Mouse (Mus musculus) neural tube, embryonic 11.5 days (tissue): ENCODE measurements around the gene Mettl27. TPM values are rescaled to one million over a fixed set of nuclear protein-coding genes. Genes with fewer than 3 reads are reported as not detected.
A peak's percentile ranks its signal among the peaks of the same experiment; 100 is the strongest.

ENCODE experiments used
- ATAC-seq: fragments of 200-750 bp; cut with Nextera tagmentation; 2 replicates; pipeline ENCODE4 v1.8.0; 2017; ENCODE audit warnings: moderate number of reproducible peaks, mild to moderate bottlenecking, moderate TSS enrichment, moderate library complexity; ENCODE audit not compliant: insufficient read depth, low FRiP score, low TSS enrichment
- DNase-seq: peaks from one replicate; pipeline ENCODE4 v3.0.0-alpha.2; 2015; ENCODE audit warnings: low spot score
- H3K27ac ChIP-seq: fragments of 300-500 bp; sonication (generic); 2 replicates; pipeline ENCODE4 v1.5.1; 2014; ENCODE audit warnings: low read depth, mild to moderate bottlenecking, low read length
- H3K27me3 ChIP-seq: fragments of 300-500 bp; sonication (generic); 2 replicates; pipeline ENCODE4 v1.6.1; 2014; ENCODE audit warnings: mild to moderate bottlenecking, low read length, mixed read lengths; ENCODE audit not compliant: control insufficient read depth, insufficient read depth
- H3K36me3 ChIP-seq: fragments of 300-500 bp; sonication (generic); 2 replicates; pipeline ENCODE4 v1.6.1; 2014; ENCODE audit warnings: mild to moderate bottlenecking, low read length, moderate library complexity, mixed read lengths; ENCODE audit not compliant: control insufficient read depth, insufficient read depth
- H3K4me1 ChIP-seq: fragments of 300-500 bp; sonication (generic); 2 replicates; pipeline ENCODE4 v1.6.1; 2014; ENCODE audit warnings: low read length, mixed read lengths; ENCODE audit not compliant: control insufficient read depth, insufficient read depth
- H3K4me2 ChIP-seq: fragments of 300-500 bp; sonication (generic); 2 replicates; pipeline ENCODE4 v1.6.1; 2014; ENCODE audit warnings: low read depth, mild to moderate bottlenecking, moderate library complexity
- H3K4me3 ChIP-seq: fragments of 300-500 bp; sonication (generic); 2 replicates; pipeline ENCODE4 v1.5.1; 2014; ENCODE audit warnings: low read depth, low read length
- H3K9ac ChIP-seq: fragments of 300-500 bp; sonication (generic); 2 replicates; pipeline ENCODE4 v1.6.1; 2014; ENCODE audit warnings: mild to moderate bottlenecking, low read length
- H3K9me3 ChIP-seq: fragments of 300-500 bp; sonication (generic); 2 replicates; pipeline ENCODE4 v1.6.1; 2016; ENCODE audit warnings: low read length; ENCODE audit not compliant: control insufficient read depth
- WGBS: fragments of 180-500 bp; shearing (Covaris S2); extraction: QIAGEN DNeasy Blood & Tissue Kit; methylation state at CpG from one replicate; pipeline ENCODE4 v1.1.7; 2014; 5-methylcytosine and 5-hydroxymethylcytosine counted together
- polyA plus RNA-seq: library from polyadenylated mRNA; unstranded; fragments of >200 nt; fragmentation: Nextera tagmentation; extraction: Ambion mirVana; gene quantifications from 2 replicates; pipeline ENCODE4 v1.2.1, GENCODE M21; 2014

The Mettl27 gene
- polyA plus RNA-seq, 1 experiment from 2014 or later = 8.7 TPM

GRCm38 (mm10) chr5:134942740-134943139, 10.6 kb downstream of the Mettl27 start:
- no peak overlapping the region for H3K4me3 ChIP-seq
- H3K9me3 ChIP-seq = no peaks in the 10 kb centered on the region
- H3K36me3 ChIP-seq = no peaks in the 10 kb centered on the region
- no peak overlapping the region for H3K27ac ChIP-seq
- DNase-seq (no peak), ATAC-seq (no peak)
- H3K9ac ChIP-seq = no peak overlapping the region
- no peaks in the 10 kb centered on the region; the same call in 1 of the 2 replicates for H3K4me1 ChIP-seq
- no peak overlapping the region for H3K4me2 ChIP-seq
- 82% methylated on average over 2 of the region's 2 CpGs for WGBS
- H3K27me3 ChIP-seq = peaks cover 22% of the 10 kb centered on the region

DNA sequence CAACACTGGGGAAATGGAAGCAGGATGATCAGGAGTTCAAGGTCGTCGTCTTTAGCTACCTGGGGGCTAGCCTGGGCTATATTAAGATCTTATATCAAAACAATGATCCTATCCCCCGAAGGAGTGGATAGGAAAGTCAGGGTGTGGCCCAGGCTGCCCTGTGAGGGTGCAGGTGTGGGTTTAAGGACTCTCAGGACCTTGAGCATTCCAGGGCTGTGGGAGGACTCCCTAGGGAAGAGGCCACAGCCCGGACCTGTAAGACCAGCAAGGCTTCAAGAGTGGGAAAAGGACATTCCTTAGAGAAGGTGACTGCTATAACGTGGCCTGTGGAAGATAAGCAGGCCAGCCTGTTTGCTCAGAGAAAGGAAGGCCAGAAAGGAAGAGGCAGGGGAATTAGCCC, 12.0 kb downstream of the Mettl27 start:
- DNase-seq = no peak
- Histone ChIP-seq H3K9me3 (no peaks in the 10 kb centered on the region), H3K27ac (no peak overlapping the region)

DNA sequence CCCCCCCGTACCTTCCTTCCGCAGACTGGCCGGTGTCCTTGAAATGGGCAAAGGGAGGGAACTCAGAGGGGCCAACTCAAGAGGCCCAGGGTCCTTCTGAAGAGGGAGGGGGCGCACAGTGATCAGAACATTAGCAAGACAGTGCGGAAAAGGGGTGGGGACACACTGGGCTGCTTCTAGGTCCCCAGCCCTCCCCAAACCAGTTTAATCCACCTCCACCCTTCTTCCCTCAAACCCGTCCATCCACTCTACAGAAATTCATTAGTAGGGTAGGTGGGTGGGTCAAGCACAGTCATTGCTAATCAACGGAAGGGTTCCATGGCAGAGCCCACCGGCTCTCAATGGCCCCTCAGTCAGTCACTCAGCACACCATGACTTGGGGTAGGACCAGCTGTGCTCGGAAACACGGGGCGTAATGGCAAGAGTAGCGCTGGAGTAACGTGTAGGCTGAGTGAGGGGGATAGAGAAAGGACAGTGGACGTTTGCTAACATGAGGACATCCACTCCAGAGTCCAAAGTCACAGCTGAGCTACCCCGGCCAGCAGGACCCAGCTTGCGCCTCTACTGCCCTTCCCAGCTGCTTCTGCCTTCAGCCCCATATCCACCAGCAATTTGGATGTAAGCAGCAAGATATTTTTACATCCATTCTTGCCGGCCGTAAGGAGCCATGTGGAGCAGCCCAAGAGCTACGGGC, 13.2 kb downstream of the Mettl27 start:
- Histone ChIP-seq H3K4me2 (no peak overlapping the region), H3K4me1 (no peaks in the 10 kb centered on the region; the same call in 1 of the 2 replicates), H3K27me3 (peaks cover 22% of the 10 kb centered on the region), H3K36me3 (no peaks in the 10 kb centered on the region), H3K27ac (no peak overlapping the region), H3K4me3 (no peak overlapping the region), H3K9me3 (no peaks in the 10 kb centered on the region), H3K9ac (no peak overlapping the region)
- DNase-seq (no peak), ATAC-seq (no peak)
- WGBS = 39% methylated on average over 17 of the region's 19 CpGs

More for the DNA sequence above, 12.0 kb downstream of the Mettl27 start:
- Histone ChIP-seq H3K4me2 (no peak overlapping the region), H3K27me3 (peaks cover 22% of the 10 kb centered on the region), H3K4me3 (no peak overlapping the region), H3K4me1 (no peaks in the 10 kb centered on the region; the same call in 1 of the 2 replicates), H3K9ac (no peak overlapping the region), H3K36me3 (no peaks in the 10 kb centered on the region)
- 78% methylated on average over 5 of the region's 5 CpGs for WGBS
- no peak for ATAC-seq

DNA sequence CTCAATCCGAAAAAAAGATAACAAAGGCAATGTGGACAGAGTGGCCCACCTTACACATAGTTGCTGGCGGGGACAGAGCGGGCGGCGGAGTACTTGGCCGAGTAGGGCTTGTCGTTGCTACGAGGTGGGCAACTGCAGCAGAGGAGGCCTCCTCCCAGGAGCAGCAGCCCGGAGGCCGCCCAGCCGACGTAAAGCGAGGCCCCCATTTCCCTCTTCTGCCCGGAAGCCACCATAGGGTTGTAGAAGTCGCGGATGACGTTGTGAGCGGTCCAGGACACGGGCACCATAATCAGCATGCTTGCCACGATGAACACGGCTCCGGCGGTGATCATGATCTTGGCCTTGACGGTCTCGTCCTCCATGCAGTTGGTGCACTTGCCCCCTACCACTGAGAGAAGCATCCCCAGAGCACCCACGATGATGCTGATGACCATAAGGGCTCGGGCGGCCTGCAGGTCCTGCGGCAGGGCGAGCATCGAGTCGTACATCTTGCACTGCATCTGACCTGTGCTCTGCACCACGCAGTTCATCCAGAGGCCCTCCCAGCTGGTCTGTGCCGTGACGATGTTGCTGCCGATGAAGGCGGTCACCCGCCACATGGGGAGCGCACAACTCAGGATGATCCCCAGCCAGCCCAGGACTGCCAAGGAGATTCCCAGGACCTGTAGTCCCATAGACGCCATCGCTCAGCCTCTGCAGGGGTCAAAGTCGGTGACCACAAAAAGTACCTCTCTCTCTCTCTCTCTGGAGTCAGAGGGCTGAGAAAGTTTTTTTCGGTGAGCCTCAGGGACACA, 14.1 kb downstream of the Mettl27 start:
- DNase-seq (no peak), ATAC-seq (no peak)
- Histone ChIP-seq H3K27ac (no peak overlapping the region), H3K36me3 (no peaks in the 10 kb centered on the region), H3K27me3 (peaks cover 22% of the 10 kb centered on the region), H3K4me3 (no peak overlapping the region), H3K4me2 (peak overlapping the region; percentile 10; the same call in 1 of the 2 replicates), H3K9ac (no peak overlapping the region), H3K9me3 (no peaks in the 10 kb centered on the region), H3K4me1 (no peaks in the 10 kb centered on the region; the same call in 1 of the 2 replicates)
- WGBS = 14% methylated on average over 43 of the region's 43 CpGs

DNA sequence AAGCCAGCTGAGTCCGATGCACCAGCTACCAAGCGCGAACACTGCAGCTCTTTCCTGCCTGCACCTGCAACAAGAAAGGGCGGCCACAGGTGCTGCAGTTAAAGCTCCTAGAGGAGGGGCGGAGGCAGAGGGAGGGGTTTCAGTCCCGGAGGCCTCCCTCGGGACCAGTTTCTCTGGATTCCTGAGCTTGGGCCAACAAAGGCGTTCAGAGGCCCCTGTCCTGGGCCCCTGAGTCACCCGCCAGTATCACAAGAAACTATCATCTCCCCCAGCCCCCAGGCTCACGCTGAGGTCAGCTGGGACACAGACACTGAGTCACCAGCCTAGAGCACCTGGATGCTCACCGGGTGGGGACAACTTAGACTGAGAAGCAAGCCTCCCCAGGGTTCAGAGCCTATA, 14.7 kb downstream of the Mettl27 start, which contains the start of gene Cldn4:
Gene Cldn4 (minus strand): TSS at position 78 of the 399 bp plus-strand sequence.
- H3K4me3 ChIP-seq = no peak within 1 kb of the TSS
- DNase-seq (no peak), ATAC-seq (no peak)
- H3K36me3 ChIP-seq = no peaks in the 10 kb centered on the region
- H3K9me3 ChIP-seq = no peaks in the 10 kb centered on the region
- H3K4me2 ChIP-seq = peak within 1 kb of the TSS; percentile 10; the same call in 1 of the 2 replicates
- no peaks in the 10 kb centered on the region; the same call in 1 of the 2 replicates for H3K4me1 ChIP-seq
- no peak within 1 kb of the TSS for H3K27ac ChIP-seq
- no peak within 1 kb of the TSS for H3K9ac ChIP-seq
- 7% methylated on average over 11 of the region's 11 CpGs for WGBS
- peaks cover 22% of the 10 kb centered on the region for H3K27me3 ChIP-seq

GRCm38 (mm10) chr5:134947420-134948084, 15.4 kb downstream of the Mettl27 start:
- Histone ChIP-seq H3K27ac (no peak overlapping the region), H3K27me3 (peaks cover 22% of the 10 kb centered on the region), H3K9me3 (no peaks in the 10 kb centered on the region), H3K4me1 (no peaks in the 10 kb centered on the region; the same call in 1 of the 2 replicates), H3K36me3 (no peaks in the 10 kb centered on the region), H3K4me3 (no peak overlapping the region), H3K4me2 (no peak overlapping the region), H3K9ac (no peak overlapping the region)
- 53% methylated on average over 5 of the region's 5 CpGs for WGBS
- ATAC-seq = no peak
- no peak for DNase-seq

GRCm38 (mm10) chr5:134948085-134948439, 15.9 kb downstream of the Mettl27 start:
- ATAC-seq (no peak), DNase-seq (no peak)
- H3K36me3 ChIP-seq = no peaks in the 10 kb centered on the region
- WGBS = 70% methylated on average over 4 of the region's 4 CpGs
- H3K4me3 ChIP-seq = no peak overlapping the region
- no peaks in the 10 kb centered on the region; the same call in 1 of the 2 replicates for H3K4me1 ChIP-seq
- peaks cover 22% of the 10 kb centered on the region for H3K27me3 ChIP-seq
- H3K9me3 ChIP-seq = no peaks in the 10 kb centered on the region
- no peak overlapping the region for H3K4me2 ChIP-seq
- H3K27ac ChIP-seq = no peak overlapping the region
- no peak overlapping the region for H3K9ac ChIP-seq

- no peak overlapping the region for H3K9ac ChIP-seq
- no peak for ATAC-seq
- DNase-seq = no peak
- H3K27me3 ChIP-seq = peaks cover 9% of the 10 kb centered on the region
- H3K27ac ChIP-seq = no peak overlapping the region
- 34% methylated on average over 19 of the region's 19 CpGs for WGBS
- no peaks in the 10 kb centered on the region for H3K9me3 ChIP-seq
- no peak overlapping the region for H3K4me3 ChIP-seq
- H3K4me1 ChIP-seq = no peaks in the 10 kb centered on the region; the same call in 1 of the 2 replicates
- H3K4me2 ChIP-seq = no peak overlapping the region
- no peaks in the 10 kb centered on the region for H3K36me3 ChIP-seq
Measured at GRCm38 (mm10) chr5:134951053-134951884, 19.1 kb downstream of the Mettl27 start.
